Mouse (Mus musculus): ENCODE measurements around the gene Ptrh1.
A peak's percentile ranks its signal among the peaks of the same experiment; 100 is the strongest.

Gene Ptrh1

DNA sequence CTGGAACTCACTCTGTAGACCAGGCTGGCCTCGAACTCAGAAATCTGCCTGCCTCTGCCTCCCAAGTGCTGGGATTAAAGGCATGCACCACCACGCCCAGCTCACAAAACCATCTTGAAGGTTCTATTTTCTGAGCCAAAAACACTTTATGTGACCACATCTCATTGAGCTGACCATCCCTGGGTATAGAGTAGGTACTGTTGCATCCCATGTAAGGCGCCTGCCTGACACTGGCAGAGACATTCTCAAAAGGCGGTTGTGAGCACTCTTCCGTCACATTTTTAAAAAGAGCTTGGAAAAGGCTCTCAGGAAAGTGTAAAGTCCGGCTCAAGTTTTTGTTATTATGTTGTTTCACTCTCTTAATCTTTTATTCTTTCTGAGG lies 18.9 kb upstream of the Ptrh1 start:
- no peak for DNase-seq (ENCODE audit: extremely low read depth, low read depth)

DNA sequence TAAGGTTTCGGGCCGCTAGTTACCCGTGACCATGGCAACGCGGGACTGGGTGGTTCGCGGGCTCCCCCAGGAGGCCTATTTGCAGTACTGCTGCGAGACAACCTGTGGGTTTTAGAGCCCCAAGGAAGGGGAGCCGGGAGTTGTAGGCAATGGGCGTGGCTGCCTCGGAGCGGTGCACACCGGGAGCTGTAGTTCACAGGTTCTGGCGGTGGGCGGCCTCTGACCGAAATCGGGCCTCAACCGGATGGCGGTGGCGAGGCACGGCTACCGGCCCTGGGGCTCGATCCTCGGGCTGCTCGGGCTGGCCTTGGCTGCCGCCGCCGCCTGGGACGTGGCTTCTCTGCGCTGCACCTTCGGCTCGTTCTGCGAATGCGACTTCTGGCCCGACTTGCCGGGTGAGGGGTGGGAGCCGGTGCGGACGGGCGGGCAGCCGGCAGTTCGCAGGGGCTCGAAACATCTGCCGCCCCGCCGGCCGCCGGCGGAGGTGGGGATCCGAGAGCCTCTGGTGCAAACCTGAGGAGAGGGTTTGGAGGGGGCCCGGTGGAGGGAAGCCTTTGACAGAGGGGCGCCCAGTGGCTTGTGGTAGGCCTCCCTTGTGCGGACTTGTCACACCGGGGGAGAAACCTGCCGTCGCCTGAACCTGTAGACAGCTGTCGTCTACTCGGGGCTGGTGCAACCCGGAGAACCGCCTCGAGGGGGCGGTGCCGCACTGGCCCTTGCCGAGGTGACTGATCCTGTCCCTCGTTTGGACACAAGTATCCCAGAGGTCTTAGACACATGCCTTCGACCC lies 18.3 kb upstream of the Ptrh1 start, which contains the start of gene Tor2a:
Gene Tor2a, plus strand, starts transcription at position 179 of the 790 bp plus-strand sequence.
- peak; percentile 86 for DNase-seq (ENCODE audit: extremely low read depth, low read depth)

DNA sequence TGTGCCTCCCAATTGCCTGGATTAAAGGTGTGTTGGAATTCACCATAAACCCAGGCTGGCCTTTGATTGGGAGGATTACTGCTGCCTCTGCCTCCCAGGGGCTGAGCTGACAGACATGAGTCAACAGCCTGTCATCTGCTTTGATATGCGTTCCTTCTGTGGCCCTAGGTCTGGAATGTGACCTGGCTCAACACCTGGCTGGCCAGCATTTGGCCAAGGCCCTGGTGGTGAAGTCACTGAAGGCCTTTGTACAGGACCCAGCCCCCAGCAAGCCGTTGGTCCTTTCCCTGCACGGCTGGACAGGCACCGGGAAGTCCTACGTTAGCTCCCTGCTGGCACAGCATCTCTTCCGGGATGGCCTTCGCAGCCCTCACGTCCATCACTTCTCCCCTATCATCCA lies 17.1 kb upstream of the Ptrh1 start:
- no peak for DNase-seq (ENCODE audit: extremely low read depth, low read depth)

DNA sequence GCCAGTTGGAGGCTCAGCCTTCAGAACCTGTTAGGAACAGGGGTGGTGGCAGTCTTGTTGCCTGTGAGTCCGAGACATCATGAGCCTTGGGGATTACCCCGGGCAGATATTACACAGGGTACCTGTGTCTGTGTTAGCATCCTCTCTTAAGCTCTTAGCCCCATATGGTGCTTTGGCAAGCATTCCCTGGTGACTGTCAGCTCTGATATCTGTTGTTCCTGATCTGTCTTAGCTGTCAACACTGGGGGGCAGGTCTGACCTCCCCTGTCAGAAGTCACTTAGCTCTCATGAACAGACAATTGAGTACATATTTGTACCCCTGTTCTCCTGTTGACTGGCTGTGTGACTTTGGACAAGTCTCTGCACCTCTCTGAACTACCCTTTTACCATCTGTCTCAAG lies 16.6 kb upstream of the Ptrh1 start:
- DNase-seq (ENCODE audit: extremely low read depth, low read depth): no peak

DNA sequence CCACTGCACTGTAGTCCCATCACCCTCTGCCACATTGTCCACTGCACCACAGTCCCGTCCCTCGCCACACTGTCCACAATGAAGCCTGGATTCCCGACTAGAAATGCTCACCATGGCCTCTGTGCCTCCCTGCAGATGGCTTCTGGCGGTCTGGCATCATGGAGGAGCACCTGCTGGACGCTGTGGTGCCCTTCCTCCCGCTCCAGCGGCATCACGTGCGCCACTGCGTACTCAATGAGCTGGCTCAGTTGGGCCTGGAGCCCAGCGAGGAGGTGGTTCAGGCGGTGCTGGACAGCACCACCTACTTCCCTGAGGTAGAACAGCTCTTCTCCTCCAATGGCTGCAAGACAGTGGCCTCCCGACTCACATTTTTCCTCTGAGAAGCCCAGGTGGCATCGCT lies 14.2 kb upstream of the Ptrh1 start:
- DNase-seq (ENCODE audit: extremely low read depth, low read depth): no peak

DNA sequence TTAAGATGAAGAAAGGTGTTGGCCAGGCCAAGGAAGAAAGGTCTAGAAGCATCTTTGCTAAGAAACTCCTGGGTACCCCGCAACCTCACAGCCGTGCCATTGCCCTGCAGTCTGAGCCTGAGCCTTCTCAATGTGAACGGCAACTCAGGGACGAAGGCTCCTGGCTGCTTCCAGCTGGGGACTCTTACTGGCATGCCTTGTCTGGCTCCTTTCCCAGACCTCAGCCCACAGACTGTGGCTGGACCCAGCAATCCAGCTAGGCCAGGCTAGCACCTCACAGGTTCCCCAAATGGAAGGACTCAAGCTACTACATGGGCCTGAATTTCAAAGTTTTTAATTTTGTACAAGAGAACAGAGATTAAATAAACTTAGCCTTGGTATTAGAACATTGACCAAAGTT lies 13.7 kb upstream of the Ptrh1 start:
- no peak for DNase-seq (ENCODE audit: extremely low read depth, low read depth)

DNA sequence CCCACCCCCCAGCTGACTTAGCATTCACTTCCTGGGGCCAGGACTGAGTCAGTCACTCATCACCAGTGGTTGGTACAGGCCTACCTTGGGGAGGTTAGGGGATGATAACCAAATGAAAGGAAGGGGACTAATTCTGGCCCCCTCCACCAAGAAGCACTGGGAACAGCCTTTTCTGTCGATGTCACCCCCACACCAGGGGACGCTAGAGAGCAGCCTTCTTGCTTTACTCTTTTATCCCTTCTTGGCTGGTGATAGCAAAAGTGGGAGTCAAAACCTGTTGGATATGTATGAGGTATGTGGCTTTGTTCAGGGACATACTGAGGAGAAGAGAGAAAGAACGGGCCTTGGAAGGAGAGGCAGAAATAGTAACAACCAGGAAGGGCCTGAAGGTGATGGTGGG lies 12.2 kb upstream of the Ptrh1 start:
- no peak for DNase-seq (ENCODE audit: extremely low read depth, low read depth)

DNA sequence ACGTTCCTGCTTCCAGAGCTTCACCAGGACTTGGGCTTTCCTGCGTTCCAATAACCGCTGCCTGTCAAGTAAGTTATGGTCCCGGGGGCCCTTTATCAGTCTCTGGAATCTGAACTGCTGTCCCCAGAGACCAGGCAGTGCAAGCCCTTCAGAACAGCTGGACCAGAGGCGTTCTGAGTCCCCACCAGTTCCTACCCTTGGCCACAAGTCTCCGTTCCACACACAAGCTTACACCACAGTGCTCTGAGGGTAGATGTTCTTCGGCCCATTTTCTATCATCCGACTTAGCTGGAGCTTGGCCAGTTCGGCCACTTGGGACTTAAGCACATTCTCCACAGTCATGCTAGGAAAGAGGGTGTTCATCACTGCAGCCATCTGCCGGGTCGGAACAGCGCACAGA lies 8.3 kb upstream of the Ptrh1 start:
- DNase-seq (ENCODE audit: extremely low read depth, low read depth): no peak

DNA sequence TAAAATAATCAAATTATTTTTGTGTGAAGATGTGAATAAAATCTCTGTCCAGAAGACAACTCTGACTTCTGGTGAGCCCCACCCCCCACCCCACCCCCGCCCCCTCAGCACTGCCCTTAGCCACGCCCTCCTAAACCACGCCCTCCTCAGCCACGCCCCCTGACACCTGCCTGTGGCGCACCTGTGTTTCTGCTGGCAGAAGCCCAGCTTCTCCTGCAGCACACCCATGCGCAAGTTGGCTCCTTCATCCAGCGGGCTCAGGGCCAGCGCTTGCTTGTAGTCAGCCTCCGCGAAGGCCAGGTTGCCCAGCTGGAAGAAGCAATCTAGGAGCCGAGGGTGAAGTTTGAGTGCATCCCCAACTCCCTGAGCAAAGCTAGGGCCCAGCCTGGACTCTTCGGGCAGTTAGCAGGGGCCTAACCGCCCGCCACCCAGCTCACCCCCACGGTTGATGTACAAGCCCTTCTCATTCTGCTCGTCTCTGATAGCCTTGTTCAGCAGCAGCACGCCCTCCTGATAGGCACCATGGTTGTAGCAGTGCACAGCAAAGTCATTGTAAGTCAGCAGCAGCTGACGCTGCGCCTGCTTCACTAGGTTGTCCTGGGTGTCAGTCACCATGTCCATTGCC lies 6.8 kb upstream of the Ptrh1 start:
- DNase-seq (ENCODE audit: extremely low read depth, low read depth): no peak

DNA sequence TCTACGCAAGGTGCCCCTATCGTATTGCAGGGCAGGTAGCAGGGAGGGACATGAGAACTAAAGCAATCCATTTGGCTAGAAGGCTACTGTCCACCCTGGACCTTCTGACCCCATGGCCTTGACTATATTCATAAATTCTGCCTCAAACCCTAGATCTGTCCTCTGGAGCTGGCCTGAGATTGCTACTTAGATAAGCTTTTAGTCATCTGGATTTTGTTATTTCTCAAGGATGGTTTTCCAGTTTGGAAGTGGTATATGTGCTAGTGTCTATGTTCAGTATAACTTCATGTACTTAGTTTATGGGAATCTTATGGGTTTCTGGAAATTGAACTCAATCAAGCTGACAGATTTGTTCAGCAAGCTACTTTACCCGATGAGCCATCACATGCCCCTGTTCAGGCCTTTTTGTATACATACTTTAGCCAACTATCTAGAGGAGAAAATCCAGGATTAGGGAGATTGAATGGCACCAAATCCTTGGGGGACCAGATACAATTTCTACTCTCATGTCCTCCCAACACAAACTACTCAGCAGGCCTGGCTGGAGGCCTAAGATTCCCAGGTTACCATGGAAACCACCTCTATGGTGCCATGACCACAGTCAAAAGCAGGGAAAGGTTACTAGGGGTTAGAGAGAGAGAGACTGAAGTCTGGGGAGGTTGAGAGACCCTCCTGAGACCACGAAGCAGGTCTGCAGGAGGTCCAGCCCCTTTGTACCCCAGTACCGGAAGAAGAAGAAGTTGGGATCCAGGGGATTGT lies 6.1 kb upstream of the Ptrh1 start:
- DNase-seq (ENCODE audit: extremely low read depth, low read depth): no peak

DNA sequence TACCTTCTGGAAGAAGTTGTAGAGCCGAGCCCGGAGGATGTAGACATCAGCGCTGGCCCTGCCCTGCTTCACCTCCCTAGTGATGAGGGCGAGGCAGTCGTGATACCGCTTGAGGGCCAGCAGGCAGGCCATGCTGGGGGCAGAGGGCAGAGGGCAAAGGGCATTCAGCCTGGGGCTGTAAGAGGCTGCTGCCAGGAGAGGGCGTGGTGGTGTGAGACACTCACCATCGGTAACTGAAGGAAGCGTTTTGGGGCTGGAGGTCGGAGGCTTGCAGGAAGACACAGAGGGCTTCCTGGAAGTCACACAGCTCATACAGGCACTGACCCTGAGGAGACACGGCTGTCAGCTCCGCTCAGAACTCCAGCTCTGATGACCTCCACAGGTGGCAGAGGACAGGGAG lies 3.7 kb upstream of the Ptrh1 start:
- DNase-seq (ENCODE audit: extremely low read depth, low read depth): no peak

DNA sequence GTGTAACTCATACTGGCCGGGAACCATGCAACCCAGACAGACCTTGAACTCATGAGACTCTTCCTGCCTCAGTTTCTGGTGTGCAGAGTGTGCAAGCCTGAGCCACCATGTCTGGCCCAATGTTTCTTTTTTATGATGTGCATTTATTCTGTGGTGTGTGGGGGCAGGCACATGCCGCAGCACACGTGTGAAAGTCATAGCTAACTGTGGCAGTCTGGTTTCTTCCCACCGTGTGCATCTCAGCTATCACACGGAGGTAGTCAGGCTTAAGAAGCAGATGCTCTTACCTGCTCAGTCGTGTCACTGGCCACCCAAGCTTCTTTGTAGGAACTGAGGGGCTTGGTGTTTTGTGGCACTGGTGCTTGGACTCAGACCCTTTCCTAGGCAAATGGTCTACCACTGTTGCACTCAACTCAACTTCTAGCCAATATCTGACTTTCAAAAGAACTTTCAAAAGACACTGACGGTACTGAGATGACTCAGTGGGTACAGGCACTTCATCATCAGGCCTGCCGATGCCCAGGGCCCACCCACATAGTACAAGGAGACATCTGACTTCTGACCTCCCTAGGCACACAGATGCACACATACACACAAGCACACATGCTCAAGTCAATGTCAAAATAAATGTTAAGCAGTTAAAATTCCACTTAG lies 2.8 kb upstream of the Ptrh1 start:
- DNase-seq (ENCODE audit: extremely low read depth, low read depth): no peak

DNA sequence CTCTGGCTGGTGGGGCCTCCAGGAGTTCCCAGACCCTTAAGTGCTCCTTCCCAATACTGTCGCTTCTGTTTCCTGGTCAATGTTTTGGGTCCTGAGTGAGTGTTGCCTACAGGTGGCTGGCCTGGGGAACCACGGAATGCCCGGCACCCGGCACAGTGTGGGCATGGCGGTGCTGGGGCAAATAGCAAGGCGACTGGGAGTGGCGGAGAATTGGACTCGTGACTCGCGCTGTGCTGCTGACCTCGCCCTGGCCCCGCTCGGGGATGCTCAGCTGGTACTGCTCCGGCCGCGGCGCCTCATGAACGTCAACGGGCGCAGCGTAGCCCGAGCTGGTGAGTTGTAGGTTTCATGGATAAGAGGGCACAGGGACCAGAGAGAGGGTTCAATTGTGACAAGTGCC lies 606 bp downstream of the Ptrh1 start:
- no peak for DNase-seq (ENCODE audit: extremely low read depth, low read depth)

DNA sequence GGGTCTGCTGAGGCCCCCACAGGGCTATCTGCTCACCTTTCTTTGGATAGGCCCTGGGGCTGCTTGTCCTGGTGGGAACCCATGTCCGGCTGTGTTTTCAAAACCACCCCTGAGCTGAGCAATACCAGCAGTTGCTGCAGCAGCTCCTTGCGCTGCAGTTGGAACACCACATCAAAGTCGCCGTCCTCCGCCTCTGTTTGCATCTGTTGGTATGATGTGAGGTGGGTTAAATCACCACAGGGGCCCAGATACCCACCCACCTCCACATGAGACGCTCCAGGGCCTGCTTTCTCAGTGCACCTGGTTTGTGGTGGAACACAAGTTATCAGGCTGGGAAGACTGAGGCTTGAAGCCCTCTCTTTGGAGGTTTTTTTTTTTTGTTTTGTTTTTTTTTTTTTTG lies 2.5 kb downstream of the Ptrh1 start:
- no peak for DNase-seq (ENCODE audit: extremely low read depth, low read depth)

DNA sequence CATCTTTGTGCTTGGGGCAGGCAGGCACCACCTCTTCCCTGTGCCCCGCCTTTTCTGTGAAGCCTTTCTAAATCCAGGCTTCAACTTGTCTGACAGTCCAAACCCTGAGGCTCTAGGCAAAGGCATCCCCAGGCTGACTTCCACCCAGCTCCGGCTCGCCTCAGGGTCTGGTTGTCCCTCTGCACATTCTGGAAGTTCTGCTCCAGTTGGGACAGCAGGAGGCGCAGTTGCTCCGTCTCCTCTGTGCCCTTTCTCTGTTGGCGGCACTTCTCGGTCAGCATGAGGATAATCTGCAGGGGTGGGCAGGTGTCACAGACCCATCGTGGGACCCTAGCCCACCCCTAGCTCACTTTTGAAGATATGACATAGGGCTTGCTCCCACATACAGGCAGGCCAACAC lies 3.5 kb downstream of the Ptrh1 start:
- no peak for DNase-seq (ENCODE audit: extremely low read depth, low read depth)

DNA sequence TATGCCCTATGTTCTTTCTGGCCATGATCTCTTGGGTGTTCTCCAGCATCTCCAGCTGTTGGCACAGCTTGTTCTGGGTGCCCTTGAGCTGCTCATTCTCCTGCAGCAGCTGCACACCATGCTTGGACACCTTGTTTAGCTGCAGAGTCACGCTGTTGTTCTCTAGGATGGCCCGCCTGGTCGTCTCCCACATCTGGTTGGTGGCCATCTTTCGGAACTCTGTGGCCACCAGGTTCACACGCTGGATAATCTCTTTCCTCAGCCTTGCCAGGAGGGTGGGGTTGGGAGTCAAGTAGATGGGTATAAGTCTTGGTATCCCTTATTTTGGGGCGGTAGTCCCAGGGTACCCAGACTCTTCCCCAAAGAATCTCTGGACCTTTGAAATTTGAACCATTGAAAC lies 4.1 kb downstream of the Ptrh1 start:
- DNase-seq (ENCODE audit: extremely low read depth, low read depth): no peak

DNA sequence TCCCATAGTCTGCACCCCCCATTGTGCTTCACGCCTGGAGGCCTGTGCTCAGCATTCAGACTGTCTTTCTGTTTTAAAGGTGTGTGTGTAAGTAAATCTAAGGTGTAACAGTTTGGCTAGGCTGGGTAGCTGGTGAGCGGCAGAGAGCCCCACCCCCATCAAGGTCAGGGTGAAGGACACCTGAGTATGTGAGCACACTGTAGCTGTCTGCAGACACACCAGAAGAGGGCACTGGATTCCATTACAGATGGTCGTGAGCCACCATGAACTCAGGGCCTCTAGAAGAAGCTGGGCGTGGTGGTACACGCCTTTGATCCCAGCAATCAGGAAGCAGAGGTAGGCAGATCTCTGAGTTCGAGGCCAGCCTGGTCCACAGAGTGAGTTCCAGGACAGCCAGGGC lies 6.1 kb downstream of the Ptrh1 start:
- DNase-seq (ENCODE audit: extremely low read depth, low read depth): no peak

DNA sequence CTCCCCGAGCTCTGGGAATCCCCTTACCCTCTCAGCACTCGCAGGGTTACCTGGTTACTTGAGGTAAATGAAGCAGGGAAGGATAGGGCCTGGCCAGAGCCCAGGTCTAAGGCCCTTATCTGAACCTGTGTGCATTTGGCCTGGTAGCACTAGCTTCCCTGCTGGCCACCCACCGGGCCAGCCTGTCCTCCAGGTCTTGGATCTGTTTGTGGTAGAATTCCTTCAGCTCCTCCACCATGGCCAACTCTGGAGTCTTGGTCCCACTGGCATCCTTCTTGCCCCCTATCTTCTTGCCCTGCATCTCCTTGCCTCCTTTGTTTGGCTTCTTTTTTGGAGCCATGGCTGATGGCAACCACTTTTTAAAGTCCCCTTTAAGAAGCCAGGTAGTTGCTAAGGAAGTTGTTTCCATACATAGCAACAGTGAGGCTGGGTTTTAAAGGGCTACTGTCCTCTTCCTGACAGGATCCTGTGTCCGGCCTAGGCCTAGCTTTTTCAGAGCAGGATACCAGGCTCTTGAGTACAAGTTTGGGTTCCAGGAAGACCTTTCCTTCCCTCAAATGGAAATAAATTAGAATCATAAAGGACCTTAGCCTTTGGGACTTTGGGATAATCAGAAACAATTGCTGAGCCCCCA lies 8.6 kb downstream of the Ptrh1 start, which contains the start of gene Cfap157:
Gene Cfap157, minus strand, starts transcription at position 381 of the 634 bp plus-strand sequence.
- no peak for DNase-seq (ENCODE audit: extremely low read depth, low read depth)

DNA sequence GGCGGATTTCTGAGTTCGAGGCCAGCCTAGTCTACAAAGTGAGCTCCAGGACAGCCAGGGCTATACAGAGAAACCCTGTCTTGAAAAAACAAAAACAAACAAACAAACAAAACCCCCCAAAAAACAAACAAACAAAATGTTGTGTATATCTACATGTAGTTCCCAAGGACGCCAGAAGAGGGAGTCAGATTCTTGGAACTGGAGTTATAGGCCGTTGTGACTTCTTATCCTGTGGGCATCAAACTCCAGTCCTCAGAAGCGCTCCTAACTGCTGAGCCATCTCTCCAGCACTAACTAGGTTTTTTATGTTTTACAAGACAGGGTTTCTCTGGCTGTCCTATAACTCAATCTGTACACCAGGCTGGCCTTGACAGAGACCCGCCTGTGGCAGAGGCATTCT lies 11.6 kb downstream of the Ptrh1 start:
- no peak for DNase-seq (ENCODE audit: extremely low read depth, low read depth)

DNA sequence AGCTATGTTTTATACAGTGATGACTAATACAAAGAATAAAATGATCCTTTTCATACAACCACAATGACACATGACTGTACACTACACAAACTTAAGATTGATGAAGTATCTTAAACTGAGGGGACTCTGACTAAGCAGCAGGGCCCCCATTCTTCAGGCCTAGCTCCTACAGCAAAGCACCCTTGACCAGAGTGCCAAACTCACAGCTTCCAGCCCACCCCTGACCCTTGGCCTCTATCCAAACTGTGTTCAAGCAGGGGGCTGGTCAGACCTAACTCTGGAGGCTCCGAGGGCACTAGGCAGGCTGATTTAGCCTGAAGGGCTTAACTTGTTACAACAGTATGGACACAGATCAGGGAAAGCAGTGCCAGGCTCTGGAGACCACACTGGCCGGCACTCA lies 13.0 kb downstream of the Ptrh1 start:
- no peak for DNase-seq (ENCODE audit: extremely low read depth, low read depth)

DNA sequence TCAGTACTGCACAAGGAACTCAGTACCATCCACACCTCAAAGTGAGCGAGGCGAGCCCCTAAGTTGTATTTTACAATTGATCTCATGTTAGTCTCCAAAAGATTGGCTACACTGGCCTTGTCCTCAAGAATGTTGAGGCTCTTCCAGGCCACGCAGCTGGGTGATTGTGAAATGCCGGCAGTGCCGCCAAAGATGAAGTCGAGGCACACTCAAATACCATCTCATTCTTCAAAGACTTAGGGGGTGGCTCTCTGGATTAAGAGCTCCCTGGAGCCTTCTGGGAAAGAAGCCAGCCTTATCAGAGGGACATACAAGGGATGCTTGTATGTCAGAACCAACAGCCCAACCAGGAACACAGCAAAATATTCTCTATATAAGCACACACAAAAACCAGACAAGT lies 15.7 kb downstream of the Ptrh1 start:
- no peak for DNase-seq (ENCODE audit: extremely low read depth, low read depth)

All from MEL-GATA-1-ER (cell line).